Mouse (Mus musculus) T-helper 1 cell (primary cell): ENCODE results near the gene Hirip3.

Experiments
- in situ Hi-C: fragments of 300-600 bp; cut with MboI, MseI; formaldehyde crosslinking; loops from one replicate; pipeline ENCODE4 v1.15.1; 2025; ENCODE audit warnings: high pct_unique_total_duplicates

Gene Hirip3

GRCm38 (mm10) chr7:126861429-126862130 is at the start of gene Hirip3:
Gene Hirip3 (plus strand): TSS chr7:126861972.
- in situ Hi-C loops, result loop anchor here (10.0 kb wide), 1 partner anchor 563 kb away; the partner anchor contains the start of gene Zfp688

- in situ Hi-C loops, result no loop called here
These were observed 46.0 kb upstream of the Hirip3 start for GRCm38 (mm10) chr7:126815726-126816222.

- in situ Hi-C loops, result no loop called here
These were observed 45.3 kb upstream of the Hirip3 start for GRCm38 (mm10) chr7:126816494-126816893.

GRCm38 (mm10) chr7:126817595-126817994 is 44.2 kb upstream of the Hirip3 start:
- in situ Hi-C loops, result no loop called here

- in situ Hi-C loops, result no loop called here
These were observed 43.0 kb upstream of the Hirip3 start for GRCm38 (mm10) chr7:126818818-126819217.

- in situ Hi-C loops, result no loop called here
These were observed 39.8 kb upstream of the Hirip3 start for GRCm38 (mm10) chr7:126821835-126822511.

- in situ Hi-C loops, result no loop called here
These were observed 39.0 kb upstream of the Hirip3 start for GRCm38 (mm10) chr7:126822741-126823140.

DNA sequence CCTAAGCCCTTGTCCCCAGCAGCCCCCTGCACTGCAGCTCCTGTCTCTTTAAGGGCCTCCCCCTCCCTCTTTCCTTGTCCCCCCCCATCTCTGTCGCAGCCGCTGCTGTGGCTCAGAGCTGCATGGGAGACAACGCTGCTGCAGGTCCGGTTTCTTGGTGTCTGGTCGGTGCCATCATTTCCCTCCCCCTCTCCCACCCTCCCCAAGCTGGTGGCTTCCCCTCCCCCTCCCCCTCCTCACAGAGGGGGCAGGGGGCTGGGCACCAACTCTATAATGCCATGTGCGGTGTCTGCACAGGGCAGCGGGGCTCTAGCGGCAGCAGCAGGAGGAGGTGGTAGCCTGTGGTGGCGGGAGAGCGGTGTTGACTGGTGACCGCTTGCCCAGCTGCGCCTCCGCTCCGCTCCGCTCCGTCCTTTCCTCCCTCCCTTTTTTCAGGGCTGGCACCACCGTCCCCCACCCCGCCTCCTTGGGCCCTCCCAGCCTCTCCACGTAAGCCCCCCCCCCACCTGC is 38.5 kb upstream of the Hirip3 start:
- in situ Hi-C loops, result no loop called here

GRCm38 (mm10) chr7:126823940-126824339 is 37.8 kb upstream of the Hirip3 start:
- in situ Hi-C loops, result no loop called here

GRCm38 (mm10) chr7:126825403-126825802 is 36.4 kb upstream of the Hirip3 start:
- in situ Hi-C loops, result loop anchor here (25.0 kb wide), 1 partner anchor 137 kb away; the partner anchor contains the start of gene Sez6l2

DNA sequence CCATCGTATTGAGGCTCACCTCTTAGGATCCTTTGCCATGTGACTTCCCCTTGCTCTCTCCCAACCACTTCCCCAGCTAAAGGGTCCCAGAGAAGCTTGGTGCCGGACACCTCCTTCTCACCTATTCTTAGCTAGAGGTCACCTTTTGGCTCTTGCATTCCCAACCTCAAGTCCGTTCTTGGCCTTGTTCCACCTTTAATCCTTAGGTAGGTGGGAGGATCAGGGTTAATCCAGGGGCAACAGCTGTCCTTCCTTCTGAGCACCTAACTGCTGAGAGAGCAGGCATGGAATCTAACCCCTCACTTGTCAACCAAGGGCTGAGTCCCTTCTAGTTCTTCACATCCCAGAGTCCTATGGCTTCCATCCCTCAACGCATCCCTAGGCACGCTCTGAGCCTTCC is 35.8 kb upstream of the Hirip3 start:
- in situ Hi-C loops, result loop anchor here (25.0 kb wide), 1 partner anchor 136 kb away; the partner anchor contains the start of gene Sez6l2

GRCm38 (mm10) chr7:126831539-126831938 is 30.2 kb upstream of the Hirip3 start, which contains the start of gene 4930451I11Rik:
Gene 4930451I11Rik (minus strand): TSS chr7:126831639.
- in situ Hi-C loops, result loop anchor here (25.0 kb wide), 1 partner anchor 131 kb away; the partner anchor contains the start of gene Sez6l2

DNA sequence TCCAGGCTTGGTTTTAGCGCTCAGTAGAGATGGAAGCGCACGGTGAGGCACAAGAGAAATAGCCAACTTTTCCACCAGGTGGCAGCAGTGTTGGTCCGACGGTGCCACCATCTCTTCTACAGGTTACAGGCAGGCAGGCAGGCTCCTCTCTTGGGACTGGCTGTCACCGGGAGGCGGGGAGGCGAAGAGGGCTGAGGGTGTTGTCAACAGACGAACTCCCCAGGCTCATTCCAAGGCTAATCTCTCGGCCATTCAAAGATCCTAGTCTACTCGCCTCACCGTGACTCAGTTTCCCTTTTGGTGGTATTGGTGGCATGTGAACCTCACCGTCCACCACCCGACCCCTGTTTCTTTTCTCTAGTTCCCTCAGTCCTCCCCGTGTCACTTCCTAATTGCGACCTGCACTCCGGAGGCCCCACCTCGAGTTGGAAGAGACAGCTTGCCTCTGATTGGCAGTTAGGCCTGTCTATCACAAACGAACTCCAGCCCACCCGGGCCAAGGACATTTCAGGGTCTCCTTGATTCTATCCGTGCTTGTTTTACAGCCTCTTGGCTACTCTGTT is 29.7 kb upstream of the Hirip3 start:
- in situ Hi-C loops, result loop anchor here (25.0 kb wide), 1 partner anchor 130 kb away; the partner anchor contains the start of gene Sez6l2

DNA sequence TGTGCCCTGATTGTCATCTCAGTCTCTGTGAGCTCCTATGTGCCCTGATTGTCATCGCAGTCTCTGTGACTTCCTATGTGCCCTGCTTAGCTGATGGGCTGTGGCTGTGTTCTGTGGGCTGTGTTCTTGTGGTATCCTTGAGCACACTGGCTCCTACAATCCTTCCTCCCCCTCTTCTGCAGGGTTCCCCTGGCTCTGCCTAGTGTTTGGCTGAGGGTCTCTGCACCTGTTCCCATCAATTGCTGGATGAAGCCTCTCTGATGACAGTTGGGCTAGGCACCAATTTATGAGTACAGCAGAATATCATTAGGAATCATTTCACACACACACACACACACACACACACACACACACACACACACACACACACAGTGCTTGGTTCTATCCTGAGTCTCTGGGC is 28.5 kb upstream of the Hirip3 start:
- in situ Hi-C loops, result loop anchor here (25.0 kb wide), 1 partner anchor 129 kb away; the partner anchor contains the start of gene Sez6l2

DNA sequence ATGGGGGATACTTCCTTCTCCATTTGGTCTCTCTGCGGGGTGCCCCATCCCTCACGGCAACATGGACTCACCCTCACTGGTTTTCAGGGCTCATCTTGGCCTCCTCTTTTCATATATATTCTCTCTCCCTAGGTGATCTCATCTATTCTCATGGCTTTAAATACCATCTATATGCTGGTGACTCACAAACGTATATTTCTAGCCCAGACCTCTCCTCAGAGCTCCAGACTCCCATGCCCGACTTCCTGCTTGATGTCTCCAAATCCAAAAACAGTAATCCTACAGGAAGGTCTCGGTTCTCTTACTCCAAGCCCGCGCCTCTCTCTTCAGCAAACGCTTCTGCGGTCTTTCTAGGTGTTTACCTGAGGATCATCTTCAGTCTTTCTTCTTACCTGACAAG is 18.5 kb upstream of the Hirip3 start:
- in situ Hi-C loops, result loop anchor here (25.0 kb wide), 1 partner anchor 119 kb away; the partner anchor contains the start of gene Sez6l2

DNA sequence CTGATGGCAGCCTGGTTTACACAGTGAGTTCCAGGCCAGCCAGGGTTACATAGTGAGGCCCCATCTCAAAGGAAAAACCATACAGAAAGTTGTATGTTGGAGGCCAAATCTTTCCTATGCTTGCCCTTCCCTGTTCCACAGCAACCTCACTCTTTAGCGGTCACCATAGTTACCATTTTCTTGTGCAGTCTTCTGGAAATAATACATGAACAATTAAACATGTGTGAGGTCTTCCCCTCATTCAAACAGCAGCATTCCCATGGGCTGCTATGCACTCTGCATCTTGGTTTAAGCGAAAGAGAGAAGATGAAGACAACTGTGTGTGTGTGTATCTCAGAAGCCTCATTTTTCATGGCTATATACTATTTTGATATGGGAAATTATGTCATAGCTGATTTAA is 16.3 kb upstream of the Hirip3 start:
- in situ Hi-C loops, result loop anchor here (25.0 kb wide), 1 partner anchor 117 kb away; the partner anchor contains the start of gene Sez6l2

GRCm38 (mm10) chr7:126847116-126847420 is 14.7 kb upstream of the Hirip3 start, which contains the start of gene Doc2a:
Gene Doc2a (plus strand): TSS chr7:126847416.
- in situ Hi-C loops, result loop anchor here (25.0 kb wide), 1 partner anchor 115 kb away; the partner anchor contains the start of gene Sez6l2

GRCm38 (mm10) chr7:126847421-126848398 is 14.1 kb upstream of the Hirip3 start:
- in situ Hi-C loops, result loop anchor here (25.0 kb wide), 1 partner anchor 115 kb away; the partner anchor contains the start of gene Sez6l2

- in situ Hi-C loops, result loop anchor here (25.0 kb wide), 1 partner anchor 114 kb away; the partner anchor contains the start of gene Sez6l2
These were observed 13.0 kb upstream of the Hirip3 start for GRCm38 (mm10) chr7:126848794-126849193.

GRCm38 (mm10) chr7:126850161-126850560 is 11.6 kb upstream of the Hirip3 start:
- in situ Hi-C loops, result no loop called here
